Mouse (Mus musculus) liver, adult 2 months (tissue): ENCODE measurements around the gene Pde4d. TPM values are rescaled to one million over a fixed set of nuclear protein-coding genes. Genes with fewer than 3 reads are reported as not detected.

ENCODE experiments used
- DNase-seq: peaks from one replicate; pipeline ENCODE4 v3.0.0-alpha.2; 2011; ENCODE audit warnings: low read depth, low spot score; ENCODE audit errors: extremely low read depth
- H3K27ac ChIP-seq: fragments of 200-500 bp; replicated peaks from 2 replicates; pipeline ENCODE4 v1.5.1; 2012; ENCODE audit warnings: low read depth, mild to moderate bottlenecking, control low read depth, inconsistent platforms, low read length; ENCODE audit not compliant: insufficient read depth
- H3K27me3 ChIP-seq: fragments of 200-500 bp; 2 replicates; pipeline ENCODE4 v1.6.1; 2012; ENCODE audit warnings: mild to moderate bottlenecking, moderate library complexity, low read length, inconsistent platforms; ENCODE audit not compliant: control insufficient read depth, insufficient read depth
- H3K36me3 ChIP-seq: fragments of 200-500 bp; 2 replicates; pipeline ENCODE4 v1.6.1; 2012; ENCODE audit warnings: low read length, inconsistent platforms; ENCODE audit not compliant: control insufficient read depth, insufficient read depth
- H3K4me1 ChIP-seq: fragments of 200-500 bp; 2 replicates; pipeline ENCODE4 v1.6.1; 2011; ENCODE audit warnings: low read length; ENCODE audit not compliant: control insufficient read depth, insufficient read depth
- H3K4me3 ChIP-seq: fragments of 200-500 bp; 2 replicates; pipeline ENCODE4 v1.5.1; 2011; ENCODE audit warnings: low read depth, mild to moderate bottlenecking, control low read depth, low read length, moderate library complexity; ENCODE audit not compliant: insufficient read depth
- H3K79me2 ChIP-seq: fragments of 200-500 bp; 2 replicates; pipeline ENCODE4 v1.6.1; 2012; ENCODE audit warnings: inconsistent platforms, mild to moderate bottlenecking, low read length, moderate library complexity; ENCODE audit not compliant: control insufficient read depth, insufficient read depth
- H3K9ac ChIP-seq: fragments of 200-500 bp; 2 replicates; pipeline ENCODE4 v1.6.1; 2012; ENCODE audit warnings: low read depth, mild to moderate bottlenecking, control low read depth, inconsistent platforms, low read length
- CTCF ChIP-seq: fragments of 200-500 bp; IDR thresholded peaks from 2 replicates; pipeline ENCODE4 v1.5.1; 2011; ENCODE audit warnings: low read depth, low read length, control low read depth
- POLR2A ChIP-seq: fragments of 200-500 bp; IDR thresholded peaks from 2 replicates; pipeline ENCODE4 v1.6.1; 2011; ENCODE audit warnings: low read length, control low read depth; ENCODE audit not compliant: insufficient read depth; ENCODE audit errors: extremely low read depth
- WGBS: fragments of 180-500 bp; shearing (Covaris S2); methylation state at CpG from one replicate; pipeline ENCODE4 v1.1.7; 2018; 5-methylcytosine and 5-hydroxymethylcytosine counted together
- polyA plus RNA-seq: library from polyadenylated mRNA; depleted of rRNA; stranded (reverse); fragments of >200 nt; gene quantifications from 2 replicates; pipeline ENCODE4 v1.2.3, GENCODE M21; 2012
- total RNA-seq: library from RNA; depleted of rRNA; stranded (reverse); fragments of >200 nt; gene quantifications from 2 replicates; pipeline ENCODE4 v1.2.3, GENCODE M21; 2014

Pde4d gene
- total and polyA plus RNA-seq, 2 experiments, result 2.3 to 13.6 TPM

- Histone ChIP-seq H3K27me3 (no peaks in the 10 kb centered on the region), H3K4me1 (no peaks in the 10 kb centered on the region), H3K9ac (no peak overlapping the region), H3K4me3 (no peak overlapping the region), H3K27ac (no peak overlapping the region), H3K36me3 (no peaks in the 10 kb centered on the region), H3K79me2 (no peaks in the 10 kb centered on the region)
- TF ChIP-seq CTCF (no peak), POLR2A (no peak)
- no peak for DNase-seq
Measured at GRCm38 (mm10) chr13:108492886-108493285, 43.1 kb downstream of the Pde4d start.

GRCm38 (mm10) chr13:108494365-108494764, 44.6 kb downstream of the Pde4d start:
- TF ChIP-seq POLR2A (no peak), CTCF (no peak)
- H3K27me3 ChIP-seq, result no peaks in the 10 kb centered on the region
- no peak for DNase-seq
- WGBS, result 68% methylated on average over 2 of the region's 2 CpGs
- H3K79me2 ChIP-seq, result no peaks in the 10 kb centered on the region
- H3K9ac ChIP-seq, result no peak overlapping the region
- no peaks in the 10 kb centered on the region for H3K36me3 ChIP-seq
- no peak overlapping the region for H3K4me3 ChIP-seq
- H3K27ac ChIP-seq, result no peak overlapping the region
- H3K4me1 ChIP-seq, result no peaks in the 10 kb centered on the region

GRCm38 (mm10) chr13:108497768-108498167, 48.0 kb downstream of the Pde4d start:
- Histone ChIP-seq H3K4me3 (no peak overlapping the region), H3K79me2 (no peaks in the 10 kb centered on the region), H3K27me3 (no peaks in the 10 kb centered on the region), H3K27ac (no peak overlapping the region), H3K36me3 (no peaks in the 10 kb centered on the region), H3K9ac (no peak overlapping the region), H3K4me1 (no peaks in the 10 kb centered on the region)
- 67% methylated on average over 8 of the region's 8 CpGs for WGBS
- DNase-seq, result no peak
- no peak for TF ChIP-seq CTCF
- no peak for TF ChIP-seq POLR2A

- Histone ChIP-seq H3K79me2 (no peaks in the 10 kb centered on the region), H3K9ac (no peak overlapping the region), H3K4me1 (no peaks in the 10 kb centered on the region), H3K27me3 (no peaks in the 10 kb centered on the region), H3K4me3 (no peak overlapping the region), H3K27ac (no peak overlapping the region), H3K36me3 (no peaks in the 10 kb centered on the region)
- 69% methylated on average over 9 of the region's 9 CpGs for WGBS
- TF ChIP-seq POLR2A (no peak), CTCF (no peak)
- no peak for DNase-seq
Measured at GRCm38 (mm10) chr13:108498247-108498743, 48.5 kb downstream of the Pde4d start.

GRCm38 (mm10) chr13:108498773-108499313, 49.1 kb downstream of the Pde4d start:
- Histone ChIP-seq H3K36me3 (no peaks in the 10 kb centered on the region), H3K79me2 (no peaks in the 10 kb centered on the region), H3K9ac (no peak overlapping the region), H3K4me3 (no peak overlapping the region), H3K27me3 (no peaks in the 10 kb centered on the region), H3K4me1 (no peaks in the 10 kb centered on the region), H3K27ac (no peak overlapping the region)
- WGBS, result 68% methylated on average over 9 of the region's 9 CpGs
- no peak for DNase-seq
- TF ChIP-seq POLR2A (no peak), CTCF (no peak)

GRCm38 (mm10) chr13:108501386-108501785, 51.6 kb downstream of the Pde4d start:
- Histone ChIP-seq H3K4me1 (no peaks in the 10 kb centered on the region), H3K79me2 (no peaks in the 10 kb centered on the region), H3K27ac (no peak overlapping the region), H3K9ac (no peak overlapping the region), H3K36me3 (no peaks in the 10 kb centered on the region), H3K4me3 (no peak overlapping the region), H3K27me3 (no peaks in the 10 kb centered on the region)
- DNase-seq, result no peak
- WGBS, result 69% methylated on average over 1 of the region's 1 CpGs
- TF ChIP-seq POLR2A (no peak), CTCF (no peak)
